Mouse (Mus musculus): Measurements from ENCODE around the gene Tnpo1. TPM values are rescaled to one million over a fixed set of nuclear protein-coding genes. Genes with fewer than 3 reads are reported as not detected.
A peak's percentile ranks its signal among the peaks of the same experiment; 100 is the strongest.

The Tnpo1 gene
- polyA plus RNA-seq, 1 experiment: 69.2 TPM

- no peak for TF ChIP-seq CTCF (IDR thresholded peaks at IDR 0.05; ENCODE audit: borderline replicate concordance, extremely low read depth, insufficient read depth, insufficient read length)
- TF ChIP-seq POLR2A (IDR thresholded peaks at IDR 0.05; ENCODE audit: borderline replicate concordance, extremely low read depth, insufficient read depth, insufficient read length, poor library complexity, severe bottlenecking): no peak
- peak; percentile 37 for DNase-seq (ENCODE audit: low read depth)
Measured at GRCm38 (mm10) chr13:98924897-98925485, 1.2 kb downstream of the Tnpo1 start.

- no peak for DNase-seq (ENCODE audit: low read depth)
- TF ChIP-seq POLR2A (IDR thresholded peaks at IDR 0.05; ENCODE audit: borderline replicate concordance, extremely low read depth, insufficient read depth, insufficient read length, poor library complexity, severe bottlenecking): no peak
- no peak for TF ChIP-seq CTCF (IDR thresholded peaks at IDR 0.05; ENCODE audit: borderline replicate concordance, extremely low read depth, insufficient read depth, insufficient read length)
Measured at GRCm38 (mm10) chr13:98922806-98923205, 3.4 kb downstream of the Tnpo1 start.

- TF ChIP-seq CTCF (IDR thresholded peaks at IDR 0.05; ENCODE audit: borderline replicate concordance, extremely low read depth, insufficient read depth, insufficient read length) (no peak), POLR2A (IDR thresholded peaks at IDR 0.05; ENCODE audit: borderline replicate concordance, extremely low read depth, insufficient read depth, insufficient read length, poor library complexity, severe bottlenecking) (no peak)
- DNase-seq (ENCODE audit: low read depth): no peak
Measured at GRCm38 (mm10) chr13:98921276-98921675, 4.9 kb downstream of the Tnpo1 start.

GRCm38 (mm10) chr13:98920300-98920699 lies 5.9 kb downstream of the Tnpo1 start:
- no peak for TF ChIP-seq POLR2A (IDR thresholded peaks at IDR 0.05; ENCODE audit: borderline replicate concordance, extremely low read depth, insufficient read depth, insufficient read length, poor library complexity, severe bottlenecking)
- TF ChIP-seq CTCF (IDR thresholded peaks at IDR 0.05; ENCODE audit: borderline replicate concordance, extremely low read depth, insufficient read depth, insufficient read length): no peak
- DNase-seq (ENCODE audit: low read depth): no peak

- DNase-seq (ENCODE audit: low read depth): no peak
- TF ChIP-seq POLR2A (IDR thresholded peaks at IDR 0.05; ENCODE audit: borderline replicate concordance, extremely low read depth, insufficient read depth, insufficient read length, poor library complexity, severe bottlenecking) (no peak), CTCF (IDR thresholded peaks at IDR 0.05; ENCODE audit: borderline replicate concordance, extremely low read depth, insufficient read depth, insufficient read length) (no peak)
Measured at GRCm38 (mm10) chr13:98919695-98920094, 6.5 kb downstream of the Tnpo1 start.

GRCm38 (mm10) chr13:98917851-98918250 lies 8.3 kb downstream of the Tnpo1 start:
- no peak for TF ChIP-seq POLR2A (IDR thresholded peaks at IDR 0.05; ENCODE audit: borderline replicate concordance, extremely low read depth, insufficient read depth, insufficient read length, poor library complexity, severe bottlenecking)
- no peak for DNase-seq (ENCODE audit: low read depth)

GRCm38 (mm10) chr13:98915591-98915990 lies 10.6 kb downstream of the Tnpo1 start:
- TF ChIP-seq CTCF (IDR thresholded peaks at IDR 0.05; ENCODE audit: borderline replicate concordance, extremely low read depth, insufficient read depth, insufficient read length): no peak
- TF ChIP-seq POLR2A (IDR thresholded peaks at IDR 0.05; ENCODE audit: borderline replicate concordance, extremely low read depth, insufficient read depth, insufficient read length, poor library complexity, severe bottlenecking): no peak
- DNase-seq (ENCODE audit: low read depth): no peak

- DNase-seq (ENCODE audit: low read depth): peak; percentile 63
- TF ChIP-seq POLR2A (IDR thresholded peaks at IDR 0.05; ENCODE audit: borderline replicate concordance, extremely low read depth, insufficient read depth, insufficient read length, poor library complexity, severe bottlenecking) (no peak), CTCF (IDR thresholded peaks at IDR 0.05; ENCODE audit: borderline replicate concordance, extremely low read depth, insufficient read depth, insufficient read length) (no peak)
Measured at GRCm38 (mm10) chr13:98914844-98915212, 11.4 kb downstream of the Tnpo1 start.

- no peak for TF ChIP-seq CTCF (IDR thresholded peaks at IDR 0.05; ENCODE audit: borderline replicate concordance, extremely low read depth, insufficient read depth, insufficient read length)
- DNase-seq (ENCODE audit: low read depth): peak; percentile 73
Measured at GRCm38 (mm10) chr13:98914010-98914843, 12.0 kb downstream of the Tnpo1 start.

GRCm38 (mm10) chr13:98913196-98913595 lies 13.0 kb downstream of the Tnpo1 start:
- TF ChIP-seq POLR2A (IDR thresholded peaks at IDR 0.05; ENCODE audit: borderline replicate concordance, extremely low read depth, insufficient read depth, insufficient read length, poor library complexity, severe bottlenecking): no peak
- no peak for TF ChIP-seq CTCF (IDR thresholded peaks at IDR 0.05; ENCODE audit: borderline replicate concordance, extremely low read depth, insufficient read depth, insufficient read length)
- peak; percentile 27 for DNase-seq (ENCODE audit: low read depth)

- no peak for DNase-seq (ENCODE audit: low read depth)
- no peak for TF ChIP-seq POLR2A (IDR thresholded peaks at IDR 0.05; ENCODE audit: borderline replicate concordance, extremely low read depth, insufficient read depth, insufficient read length, poor library complexity, severe bottlenecking)
- TF ChIP-seq CTCF (IDR thresholded peaks at IDR 0.05; ENCODE audit: borderline replicate concordance, extremely low read depth, insufficient read depth, insufficient read length): no peak
Measured at GRCm38 (mm10) chr13:98912602-98913001, 13.6 kb downstream of the Tnpo1 start.

- no peak for TF ChIP-seq CTCF (IDR thresholded peaks at IDR 0.05; ENCODE audit: borderline replicate concordance, extremely low read depth, insufficient read depth, insufficient read length)
- TF ChIP-seq POLR2A (IDR thresholded peaks at IDR 0.05; ENCODE audit: borderline replicate concordance, extremely low read depth, insufficient read depth, insufficient read length, poor library complexity, severe bottlenecking): no peak
Measured at GRCm38 (mm10) chr13:98910801-98911200, 15.4 kb downstream of the Tnpo1 start.

More at GRCm38 (mm10) chr13:98910801-98911200, 15.4 kb downstream of the Tnpo1 start:
- DNase-seq (ENCODE audit: low read depth): no peak
